Mouse (Mus musculus): ENCODE measurements at regions not wholly inside any gene's neighbourhood (a gene's known extent, or its start where the extent isn't known, plus 50 kb on each side); places are given as distances from the start of the nearest gene placed in this dataset.
A peak's percentile ranks its signal among the peaks of the same experiment; 100 is the strongest.
"Not testable (repeated sequence)": the region's sequence is repeated elsewhere in the genome, so short reads cannot be mapped to it uniquely, and the experiment has no call there.

DNA sequence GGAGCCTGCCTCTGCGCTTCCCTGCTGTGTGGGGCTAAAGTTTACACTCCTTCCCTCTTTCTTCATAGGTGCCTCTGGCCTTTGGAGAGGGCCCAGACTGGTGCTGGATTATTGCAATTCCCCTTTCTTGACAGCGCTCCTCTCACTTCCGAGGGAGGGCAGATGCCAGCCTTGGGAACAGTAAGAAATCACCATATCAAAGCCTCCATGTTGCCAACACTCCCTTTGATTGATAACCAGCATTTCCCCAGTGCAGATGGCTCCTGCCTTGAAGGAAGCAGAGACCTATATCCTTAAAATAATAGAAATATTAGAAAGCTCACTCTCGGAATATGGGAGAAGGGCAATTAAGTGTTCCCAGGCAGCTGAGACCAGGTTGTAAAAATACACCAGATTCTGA lies 63.1 kb upstream of the Cep295 start:
- WGBS (ENCODE audit: insufficient replicate concordance) = 57% methylated on average over 4 of the region's 4 CpGs
- no peaks in the 10 kb centered on the region for H3K4me1 ChIP-seq (replicated peaks; ENCODE audit: control insufficient read depth in 2 of 2, insufficient read depth in 2 of 2, low read length in 1 of 2)
- no peak overlapping the region for H3K4me3 ChIP-seq (ENCODE audit: insufficient read depth in 1 of 2, low read depth in 2 of 2, low read length in 2 of 2)
- no peak overlapping the region for H3K4me2 ChIP-seq (ENCODE audit: low read depth)
- H3K27ac ChIP-seq = no peak overlapping the region
- H3K9me3 ChIP-seq (ENCODE audit: control insufficient read depth, low read length) = no peaks in the 10 kb centered on the region
- no peak for DNase-seq (ENCODE audit: low read depth in 3 of 3, low spot score in 3 of 3)
- H3K36me3 ChIP-seq (replicated peaks; ENCODE audit: control insufficient read depth, insufficient read depth, low read depth) = no peaks in the 10 kb centered on the region
- no peak overlapping the region for H3K9ac ChIP-seq (replicated peaks)
- no peaks in the 10 kb centered on the region for H3K27me3 ChIP-seq (ENCODE audit: control insufficient read depth, insufficient read depth, low read length)
- TF ChIP-seq EP300 (IDR thresholded peaks at IDR 0.05; ENCODE audit: low read depth) (no peak), CTCF (IDR thresholded peaks at IDR 0.05; ENCODE audit: low read depth) (no peak)
- no peak for ATAC-seq (ENCODE audit: insufficient read depth)

DNA sequence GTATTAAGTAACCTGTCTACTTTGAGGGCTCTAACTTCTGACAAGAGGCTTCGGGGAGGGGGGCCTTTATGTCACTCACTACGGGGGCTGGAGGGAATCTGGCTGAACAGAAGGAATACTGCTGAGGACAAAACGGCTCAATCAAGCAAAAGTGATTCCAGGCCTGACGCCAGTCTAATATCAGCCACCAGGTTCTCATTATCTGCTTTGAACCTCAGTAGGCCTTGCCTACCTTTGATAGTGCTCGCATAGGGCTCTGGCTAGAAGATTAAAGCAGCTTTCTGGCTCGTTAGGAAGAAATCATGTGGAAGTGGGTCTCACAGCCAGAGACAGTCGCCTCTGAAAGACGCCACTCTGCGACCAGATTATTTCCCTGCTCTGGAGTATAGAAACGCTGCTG lies 64.3 kb upstream of the Cep295 start:
- ATAC-seq (ENCODE audit: insufficient read depth) = no peak

DNA sequence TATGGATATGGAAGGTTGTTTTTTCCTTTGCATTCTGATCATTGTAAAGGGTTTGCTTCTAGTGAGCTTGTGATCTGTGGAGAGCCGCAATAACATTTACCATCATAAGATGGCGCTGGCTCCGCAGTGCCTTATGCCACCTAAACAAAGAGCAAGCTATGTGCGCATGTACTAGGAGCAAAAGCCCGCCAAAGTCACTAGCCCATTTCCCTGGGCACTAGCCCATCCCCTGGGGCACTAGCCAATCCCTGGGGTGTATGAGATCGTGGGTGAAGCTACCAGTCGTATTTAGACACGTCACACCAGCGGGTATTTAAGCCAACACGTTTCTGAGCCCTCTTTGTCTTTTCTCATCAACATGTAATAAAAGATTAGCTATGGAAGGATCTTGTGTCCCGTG lies 59.0 kb upstream of the Smco4 start:
- not testable (repeated sequence) for H3K9me3 ChIP-seq (ENCODE audit: control insufficient read depth, low read length); DNase-seq (ENCODE audit: low read depth in 3 of 3, low spot score in 3 of 3); H3K36me3 ChIP-seq (replicated peaks; ENCODE audit: control insufficient read depth, insufficient read depth, low read depth); H3K27me3 ChIP-seq (ENCODE audit: control insufficient read depth, insufficient read depth, low read length); H3K4me3 ChIP-seq (ENCODE audit: insufficient read depth in 1 of 2, low read depth in 2 of 2, low read length in 2 of 2); H3K4me1 ChIP-seq (replicated peaks; ENCODE audit: control insufficient read depth in 2 of 2, insufficient read depth in 2 of 2, low read length in 1 of 2); H3K9ac ChIP-seq (replicated peaks); ATAC-seq (ENCODE audit: insufficient read depth); H3K27ac ChIP-seq; H3K4me2 ChIP-seq (ENCODE audit: low read depth)
- TF ChIP-seq CTCF (IDR thresholded peaks at IDR 0.05; ENCODE audit: low read depth) = peak; percentile 23; the same call in 1 of the 2 replicates
- WGBS (ENCODE audit: insufficient replicate concordance) = 51% methylated on average over 11 of the region's 11 CpGs

More for the DNA sequence above, 64.3 kb upstream of the Cep295 start:
- H3K9me3 ChIP-seq (ENCODE audit: control insufficient read depth, low read length) = no peaks in the 10 kb centered on the region
- H3K4me1 ChIP-seq (replicated peaks; ENCODE audit: control insufficient read depth in 2 of 2, insufficient read depth in 2 of 2, low read length in 1 of 2) = no peaks in the 10 kb centered on the region
- DNase-seq (ENCODE audit: low read depth in 3 of 3, low spot score in 3 of 3) = no peak
- H3K4me2 ChIP-seq (ENCODE audit: low read depth) = no peak overlapping the region
- H3K27me3 ChIP-seq (ENCODE audit: control insufficient read depth, insufficient read depth, low read length) = no peaks in the 10 kb centered on the region
- H3K9ac ChIP-seq (replicated peaks) = no peak overlapping the region
- no peak for TF ChIP-seq CTCF (IDR thresholded peaks at IDR 0.05; ENCODE audit: low read depth)
- TF ChIP-seq EP300 (IDR thresholded peaks at IDR 0.05; ENCODE audit: low read depth) = no peak
- no peak overlapping the region for H3K27ac ChIP-seq
- WGBS (ENCODE audit: insufficient replicate concordance) = 47% methylated on average over 10 of the region's 10 CpGs
- H3K4me3 ChIP-seq (ENCODE audit: insufficient read depth in 1 of 2, low read depth in 2 of 2, low read length in 2 of 2) = no peak overlapping the region
- no peaks in the 10 kb centered on the region for H3K36me3 ChIP-seq (replicated peaks; ENCODE audit: control insufficient read depth, insufficient read depth, low read depth)

DNA sequence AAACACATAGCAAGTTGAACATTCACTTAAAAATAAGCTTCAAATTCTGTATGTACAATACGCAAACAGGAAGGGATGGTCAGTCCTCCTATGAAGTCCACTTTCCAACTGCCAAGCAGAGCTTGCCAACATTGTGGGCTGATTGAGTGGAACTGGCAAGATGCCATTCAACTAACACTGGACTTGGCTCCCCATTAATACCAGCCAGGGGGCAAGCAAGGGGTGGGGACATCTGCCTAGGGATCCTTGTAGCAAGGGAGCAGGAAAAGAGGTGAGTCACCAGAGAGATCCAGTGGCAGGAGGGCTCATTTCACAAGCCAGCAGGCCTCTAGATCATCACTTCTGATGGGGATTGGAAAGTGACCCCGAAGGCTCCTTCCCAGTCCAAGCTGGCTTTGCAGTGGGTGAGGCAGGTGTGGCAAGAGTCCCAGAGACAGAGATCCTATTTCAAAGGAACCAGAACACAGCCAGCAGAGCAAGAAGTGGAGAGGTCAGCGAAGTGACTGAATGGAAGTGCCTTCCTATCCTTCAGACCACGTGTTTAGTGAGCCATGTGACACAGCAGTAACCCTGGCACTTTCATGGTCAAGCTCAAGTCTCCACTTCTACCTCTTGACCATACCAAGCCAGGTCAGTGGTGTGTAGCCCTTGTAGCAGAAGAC lies 53.8 kb upstream of the Smco4 start:
- no peak overlapping the region for H3K27ac ChIP-seq
- no peak overlapping the region for H3K4me3 ChIP-seq (ENCODE audit: insufficient read depth in 1 of 2, low read depth in 2 of 2, low read length in 2 of 2)
- no peaks in the 10 kb centered on the region for H3K27me3 ChIP-seq (ENCODE audit: control insufficient read depth, insufficient read depth, low read length)
- no peak overlapping the region for H3K9ac ChIP-seq (replicated peaks)
- TF ChIP-seq EP300 (IDR thresholded peaks at IDR 0.05; ENCODE audit: low read depth) (no peak), CTCF (IDR thresholded peaks at IDR 0.05; ENCODE audit: low read depth) (no peak)
- no peaks in the 10 kb centered on the region for H3K4me1 ChIP-seq (replicated peaks; ENCODE audit: control insufficient read depth in 2 of 2, insufficient read depth in 2 of 2, low read length in 1 of 2)
- H3K9me3 ChIP-seq (ENCODE audit: control insufficient read depth, low read length) = no peaks in the 10 kb centered on the region
- H3K4me2 ChIP-seq (ENCODE audit: low read depth) = no peak overlapping the region
- DNase-seq (ENCODE audit: low read depth in 3 of 3, low spot score in 3 of 3) = no peak
- no peak for ATAC-seq (ENCODE audit: insufficient read depth)
- no peaks in the 10 kb centered on the region for H3K36me3 ChIP-seq (replicated peaks; ENCODE audit: control insufficient read depth, insufficient read depth, low read depth)
- WGBS (ENCODE audit: insufficient replicate concordance) = 47% methylated on average over 4 of the region's 4 CpGs

DNA sequence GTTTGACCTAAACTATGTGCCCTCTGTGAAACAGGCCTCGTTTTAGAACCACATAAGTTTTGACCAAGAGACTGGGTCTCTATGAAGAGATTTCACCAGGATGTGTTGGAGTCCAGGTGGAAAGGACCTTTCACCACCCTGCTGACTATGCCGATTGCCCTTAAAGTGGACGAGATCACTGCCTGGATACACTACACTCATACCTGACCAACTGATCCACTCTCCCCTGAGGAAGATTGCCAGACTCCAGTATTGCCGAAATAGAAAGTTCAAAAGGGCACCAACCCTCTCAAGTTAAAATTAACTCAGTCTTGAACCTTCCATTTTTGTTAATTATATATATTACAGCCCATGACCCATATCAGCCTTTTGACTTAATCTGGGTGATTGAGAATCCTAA lies 51.1 kb upstream of the Smco4 start:
- WGBS (ENCODE audit: insufficient replicate concordance) = 54% methylated on average over 4 of the region's 4 CpGs
- Histone ChIP-seq H3K4me3 (ENCODE audit: insufficient read depth in 1 of 2, low read depth in 2 of 2, low read length in 2 of 2) (no peak overlapping the region), H3K36me3 (replicated peaks; ENCODE audit: control insufficient read depth, insufficient read depth, low read depth) (no peaks in the 10 kb centered on the region), H3K4me1 (replicated peaks; ENCODE audit: control insufficient read depth in 2 of 2, insufficient read depth in 2 of 2, low read length in 1 of 2) (no peaks in the 10 kb centered on the region), H3K4me2 (ENCODE audit: low read depth) (no peak overlapping the region), H3K9me3 (ENCODE audit: control insufficient read depth, low read length) (no peaks in the 10 kb centered on the region), H3K27ac (no peak overlapping the region), H3K27me3 (ENCODE audit: control insufficient read depth, insufficient read depth, low read length) (no peaks in the 10 kb centered on the region), H3K9ac (replicated peaks) (no peak overlapping the region)
- ATAC-seq (ENCODE audit: insufficient read depth) (no peak), DNase-seq (ENCODE audit: low read depth in 3 of 3, low spot score in 3 of 3) (no peak)
- TF ChIP-seq EP300 (IDR thresholded peaks at IDR 0.05; ENCODE audit: low read depth) (no peak), CTCF (IDR thresholded peaks at IDR 0.05; ENCODE audit: low read depth) (no peak)
